Mouse (Mus musculus): ENCODE measurements around the gene Leng8. TPM values are rescaled to one million over a fixed set of nuclear protein-coding genes. Genes with fewer than 3 reads are reported as not detected.

Leng8 gene
- 225 and 407 TPM in 2 replicates for polyA plus RNA-seq (2012; rRNA removed)

DNA sequence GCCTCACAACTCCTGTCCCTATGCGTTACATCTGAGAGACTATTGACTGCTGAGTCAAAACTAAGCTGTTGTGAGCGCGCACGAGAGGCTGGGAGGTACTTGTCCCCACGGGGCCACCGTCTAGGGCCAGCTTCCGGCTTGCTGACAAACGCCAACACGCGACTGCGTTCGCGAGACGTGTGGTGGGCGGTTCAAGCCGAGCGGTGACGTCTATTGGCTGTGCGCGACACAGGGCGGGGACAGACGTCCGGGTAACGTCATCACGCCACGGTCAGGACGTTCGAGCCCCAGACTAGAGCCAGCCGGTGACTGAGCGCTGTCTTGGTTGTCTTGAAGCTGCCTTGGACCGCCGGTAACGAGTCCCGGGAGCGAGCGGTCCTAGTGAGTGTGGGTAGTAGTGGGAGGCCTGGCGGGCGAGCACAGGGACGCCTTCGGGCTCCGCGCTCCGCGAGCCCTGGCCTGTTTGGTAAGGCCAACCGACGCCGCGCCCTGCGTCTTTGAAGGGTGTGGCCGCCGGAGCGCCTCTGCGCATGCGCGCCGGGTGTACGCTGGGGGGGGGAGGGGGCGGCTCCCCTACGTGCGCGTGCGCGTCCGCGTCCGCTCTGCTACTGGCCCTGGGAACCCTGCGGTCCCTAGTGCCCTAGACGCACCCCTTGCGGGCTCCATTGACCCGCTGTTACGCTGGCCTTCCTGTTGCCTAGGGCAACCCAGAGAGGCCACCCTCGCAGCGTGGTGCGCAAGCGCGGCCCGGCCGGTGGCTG, at the start of gene Leng8:
Leng8 (plus strand) TSS at position 269 of the 761 bp plus-strand sequence.
- H3K36me3 ChIP-seq (ENCODE audit: control insufficient read depth, insufficient read depth, low read length): peaks cover 4% of the 10 kb centered on the region
- DNase-seq: peak; percentile 100
- no peaks in the 10 kb centered on the region for H3K4me1 ChIP-seq (ENCODE audit: control insufficient read depth, insufficient read depth, low read length)
- H3K27me3 ChIP-seq (replicated peaks; ENCODE audit: control insufficient read depth, insufficient read depth, low read length): no peaks in the 10 kb centered on the region
- TF ChIP-seq POLR2A (IDR thresholded peaks at IDR 0.05; ENCODE audit: low read depth, low read length) (peak; percentile 91), CTCF (conservative IDR thresholded peaks at IDR 0.05; ENCODE audit: insufficient read depth, insufficient read length, low read depth, low read length) (no peak)
- peak within 1 kb of the TSS; percentile 94 for H3K27ac ChIP-seq (ENCODE audit: insufficient read depth, low read depth, low read length)
- H3K4me3 ChIP-seq (ENCODE audit: insufficient read depth, low read depth, low read length): peak within 1 kb of the TSS; percentile 77
- under 1% methylated on average over 78 of the region's 78 CpGs for WGBS

DNA sequence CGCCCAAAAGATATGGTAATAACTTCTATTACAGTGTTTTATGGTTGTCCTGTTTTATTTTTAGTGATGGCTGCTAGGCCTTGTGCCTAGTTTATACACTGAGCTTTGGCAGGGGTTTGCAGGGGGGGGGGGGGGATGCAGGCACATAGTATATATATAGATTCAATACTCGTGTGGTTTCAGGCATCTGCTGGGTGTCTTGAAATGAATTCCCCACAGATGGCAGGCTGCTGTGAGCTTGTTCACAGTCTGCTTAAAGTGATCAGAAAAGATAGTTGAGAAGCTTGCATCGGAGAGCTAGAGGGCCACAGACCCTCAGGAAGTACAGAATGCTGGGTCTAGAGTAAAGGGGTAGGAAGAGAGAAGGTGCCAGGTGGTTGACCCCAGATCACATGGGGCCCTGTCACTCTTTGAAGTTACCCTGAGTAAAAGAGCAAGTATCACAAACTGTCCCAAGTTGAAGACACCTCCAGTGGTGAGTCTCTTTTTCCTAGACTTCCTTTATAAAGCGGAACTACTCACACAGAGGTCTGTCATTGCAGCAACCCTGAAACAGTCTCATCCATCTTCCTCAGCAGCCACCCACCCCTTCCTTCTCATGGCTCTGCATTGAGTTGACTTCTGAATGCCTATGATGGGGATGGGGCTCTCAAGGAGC, 49.5 kb upstream of the Leng8 start:
- H3K36me3 ChIP-seq (ENCODE audit: control insufficient read depth, insufficient read depth, low read length): no peaks in the 10 kb centered on the region
- H3K4me3 ChIP-seq (ENCODE audit: insufficient read depth, low read depth, low read length): no peak overlapping the region
- no peak for DNase-seq
- 78% methylated on average over 4 of the region's 4 CpGs for WGBS
- H3K27ac ChIP-seq (ENCODE audit: insufficient read depth, low read depth, low read length): no peak overlapping the region
- TF ChIP-seq CTCF (conservative IDR thresholded peaks at IDR 0.05; ENCODE audit: insufficient read depth, insufficient read length, low read depth, low read length): no peak
- no peak for TF ChIP-seq POLR2A (IDR thresholded peaks at IDR 0.05; ENCODE audit: low read depth, low read length)
- H3K4me1 ChIP-seq (ENCODE audit: control insufficient read depth, insufficient read depth, low read length): 0 out of 2 replicates have a peak, but pooled peaks cover 4% of the 10 kb centered on the region
- H3K27me3 ChIP-seq (replicated peaks; ENCODE audit: control insufficient read depth, insufficient read depth, low read length): no peaks in the 10 kb centered on the region

- 0 out of 2 replicates have a peak, but pooled peaks cover 2% of the 10 kb centered on the region for H3K4me1 ChIP-seq (ENCODE audit: control insufficient read depth, insufficient read depth, low read length)
- no peaks in the 10 kb centered on the region for H3K27me3 ChIP-seq (replicated peaks; ENCODE audit: control insufficient read depth, insufficient read depth, low read length)
- H3K4me3 ChIP-seq (ENCODE audit: insufficient read depth, low read depth, low read length): no peak overlapping the region
- H3K36me3 ChIP-seq (ENCODE audit: control insufficient read depth, insufficient read depth, low read length): no peaks in the 10 kb centered on the region
- DNase-seq: no peak
- no peak overlapping the region for H3K27ac ChIP-seq (ENCODE audit: insufficient read depth, low read depth, low read length)
- 78% methylated on average over 6 of the region's 6 CpGs for WGBS
- TF ChIP-seq CTCF (conservative IDR thresholded peaks at IDR 0.05; ENCODE audit: insufficient read depth, insufficient read length, low read depth, low read length) (no peak), POLR2A (IDR thresholded peaks at IDR 0.05; ENCODE audit: low read depth, low read length) (no peak)
Measured at GRCm38 (mm10) chr7:4087896-4088480, 48.9 kb upstream of the Leng8 start.

DNA sequence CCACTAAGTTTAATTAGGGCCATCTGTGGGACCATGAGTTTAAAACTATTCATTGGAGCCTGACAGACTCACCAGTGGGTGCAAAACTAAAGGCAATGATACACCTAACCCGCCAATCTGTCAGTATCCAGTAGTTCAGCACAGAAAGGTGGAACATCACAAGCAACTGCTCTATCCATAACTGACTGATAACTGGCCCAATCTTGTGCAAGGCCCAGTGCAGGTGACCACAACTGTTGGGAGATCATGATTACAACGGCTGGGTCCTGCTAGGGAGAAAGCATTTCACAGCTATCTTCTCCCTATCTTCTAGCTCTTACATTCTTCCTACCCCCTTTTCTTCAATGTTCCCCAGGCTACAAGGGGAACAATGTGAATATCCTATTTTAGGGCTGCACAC, 48.2 kb upstream of the Leng8 start:
- no peaks in the 10 kb centered on the region for H3K4me1 ChIP-seq (ENCODE audit: control insufficient read depth, insufficient read depth, low read length)
- H3K27me3 ChIP-seq (replicated peaks; ENCODE audit: control insufficient read depth, insufficient read depth, low read length): no peaks in the 10 kb centered on the region
- WGBS: 81% methylated on average over 2 of the region's 2 CpGs

GRCm38 (mm10) chr7:4091170-4091569, 45.7 kb upstream of the Leng8 start:
- H3K27ac ChIP-seq (ENCODE audit: insufficient read depth, low read depth, low read length): no peak overlapping the region
- 56% methylated on average over 8 of the region's 8 CpGs for WGBS
- no peaks in the 10 kb centered on the region for H3K36me3 ChIP-seq (ENCODE audit: control insufficient read depth, insufficient read depth, low read length)
- H3K4me1 ChIP-seq (ENCODE audit: control insufficient read depth, insufficient read depth, low read length): no peaks in the 10 kb centered on the region
- H3K4me3 ChIP-seq (ENCODE audit: insufficient read depth, low read depth, low read length): no peak overlapping the region
- no peak for DNase-seq
- H3K27me3 ChIP-seq (replicated peaks; ENCODE audit: control insufficient read depth, insufficient read depth, low read length): no peaks in the 10 kb centered on the region
- no peak for TF ChIP-seq CTCF (conservative IDR thresholded peaks at IDR 0.05; ENCODE audit: insufficient read depth, insufficient read length, low read depth, low read length)
- TF ChIP-seq POLR2A (IDR thresholded peaks at IDR 0.05; ENCODE audit: low read depth, low read length): no peak

More for the DNA sequence above, 48.2 kb upstream of the Leng8 start:
- TF ChIP-seq CTCF (conservative IDR thresholded peaks at IDR 0.05; ENCODE audit: insufficient read depth, insufficient read length, low read depth, low read length) (no peak), POLR2A (IDR thresholded peaks at IDR 0.05; ENCODE audit: low read depth, low read length) (no peak)
- no peak overlapping the region for H3K4me3 ChIP-seq (ENCODE audit: insufficient read depth, low read depth, low read length)
- no peaks in the 10 kb centered on the region for H3K36me3 ChIP-seq (ENCODE audit: control insufficient read depth, insufficient read depth, low read length)
- no peak for DNase-seq
- H3K27ac ChIP-seq (ENCODE audit: insufficient read depth, low read depth, low read length): no peak overlapping the region

GRCm38 (mm10) chr7:4098301-4098700, 38.5 kb upstream of the Leng8 start:
- Histone ChIP-seq H3K27ac (ENCODE audit: insufficient read depth, low read depth, low read length) (no peak overlapping the region), H3K4me1 (ENCODE audit: control insufficient read depth, insufficient read depth, low read length) (no peaks in the 10 kb centered on the region), H3K4me3 (ENCODE audit: insufficient read depth, low read depth, low read length) (no peak overlapping the region), H3K36me3 (ENCODE audit: control insufficient read depth, insufficient read depth, low read length) (no peaks in the 10 kb centered on the region), H3K27me3 (replicated peaks; ENCODE audit: control insufficient read depth, insufficient read depth, low read length) (no peaks in the 10 kb centered on the region)
- WGBS: 82% methylated on average over 2 of the region's 2 CpGs
- DNase-seq: no peak
- TF ChIP-seq POLR2A (IDR thresholded peaks at IDR 0.05; ENCODE audit: low read depth, low read length): no peak
- TF ChIP-seq CTCF (conservative IDR thresholded peaks at IDR 0.05; ENCODE audit: insufficient read depth, insufficient read length, low read depth, low read length): no peak

DNA sequence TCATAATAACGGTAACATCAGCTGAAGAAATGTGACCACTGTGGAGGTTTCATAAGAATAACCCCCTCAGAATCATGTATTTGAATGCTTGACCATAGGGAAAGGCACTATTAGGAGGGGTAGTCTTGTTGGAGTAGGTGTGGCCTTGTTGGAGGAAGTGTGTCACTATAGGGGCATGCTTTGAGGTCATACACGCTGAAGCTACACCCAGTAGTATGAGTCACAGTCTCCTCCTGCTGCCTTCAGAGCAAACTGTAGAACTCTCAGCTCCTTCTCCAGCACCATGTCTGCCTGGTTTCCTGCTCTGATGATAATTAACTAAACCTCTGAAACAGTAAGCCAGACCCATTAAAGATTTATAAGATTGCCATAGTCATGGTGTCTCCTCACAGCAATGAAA, 38.0 kb upstream of the Leng8 start:
- no peak for DNase-seq
- Histone ChIP-seq H3K27ac (ENCODE audit: insufficient read depth, low read depth, low read length) (no peak overlapping the region), H3K4me1 (ENCODE audit: control insufficient read depth, insufficient read depth, low read length) (no peaks in the 10 kb centered on the region), H3K27me3 (replicated peaks; ENCODE audit: control insufficient read depth, insufficient read depth, low read length) (no peaks in the 10 kb centered on the region), H3K4me3 (ENCODE audit: insufficient read depth, low read depth, low read length) (no peak overlapping the region), H3K36me3 (ENCODE audit: control insufficient read depth, insufficient read depth, low read length) (no peaks in the 10 kb centered on the region)
- TF ChIP-seq POLR2A (IDR thresholded peaks at IDR 0.05; ENCODE audit: low read depth, low read length): no peak
- no peak for TF ChIP-seq CTCF (conservative IDR thresholded peaks at IDR 0.05; ENCODE audit: insufficient read depth, insufficient read length, low read depth, low read length)
- 59% methylated on average over 2 of the region's 2 CpGs for WGBS

Measured in kidney, adult 2 months (tissue).